ENCODE assay signal across 8 mouse cellular contexts in genomic region chr7:63737725-63738124, GRCm38 (mm10).
DNase-seq lines count a peak whose midpoint lies in the region; ATAC-seq and TF ChIP-seq lines count a peak whose summit lies in the region.
"Had no signal": no experiment of that assay in that cellular context is flagged by ENCODE, and none has a peak within 500 bp of the region (broad histone marks: within the 10 kb centered on the region; RNA-seq: fewer than 3 reads in every experiment).

No protein-coding gene starts in this region.

- H3K36me3 ChIP-seq in hindbrain, embryonic 11.5 days (ENCODE audit: control insufficient read depth, insufficient read depth, low read length), result no peaks in the 10 kb centered on the region
- no peaks in the 10 kb centered on the region for H3K36me3 ChIP-seq in hindbrain, embryonic 12.5 days
- no peaks in the 10 kb centered on the region for H3K36me3 ChIP-seq in testis, adult 2 months (ENCODE audit: control insufficient read depth, insufficient read depth, low read length)
- H3K36me3 ChIP-seq in embryonic facial prominence, embryonic 14.5 days (ENCODE audit: control insufficient read depth, insufficient read depth, low read length), result no peaks in the 10 kb centered on the region
- no peaks in the 10 kb centered on the region for H3K36me3 ChIP-seq in small intestine, adult 2 months (ENCODE audit: control insufficient read depth, insufficient read depth, low read length)

- peak; percentile 19 for DNase-seq in hindbrain, embryonic 11.5 days (ENCODE audit: low spot score)
- no peak for DNase-seq in testis, postnatal 10 days (ENCODE audit: low spot score)
- peak; percentile 5 for DNase-seq in embryonic facial prominence, embryonic 14.5 days (ENCODE audit: low spot score)
- DNase-seq in thymus, postnatal 0 days (ENCODE audit: low spot score), result no peak

- no peak overlapping the region for H3K27ac ChIP-seq in hindbrain, embryonic 11.5 days (ENCODE audit: low read depth, low read length)
- H3K27ac ChIP-seq in hindbrain, embryonic 12.5 days, result no peak overlapping the region
- H3K27ac ChIP-seq in testis, adult 2 months (ENCODE audit: control insufficient read depth, insufficient read depth, low read depth, low read length), result no peak overlapping the region
- H3K27ac ChIP-seq in embryonic facial prominence, embryonic 14.5 days (replicated peaks; ENCODE audit: low read depth, low read length), result no peak overlapping the region
- H3K27ac ChIP-seq in small intestine, adult 2 months (ENCODE audit: insufficient read depth, low read depth, low read length), result no peak overlapping the region

- no peak for TF ChIP-seq POLR2A in testis, adult 2 months (IDR thresholded peaks at IDR 0.05; ENCODE audit: control insufficient read depth, low read depth, low read length)
- no peak for TF ChIP-seq POLR2A in small intestine, adult 2 months (IDR thresholded peaks at IDR 0.05; ENCODE audit: low read depth, low read length)

- H3K4me1 ChIP-seq in hindbrain, embryonic 11.5 days (replicated peaks; ENCODE audit: control insufficient read depth, insufficient read depth, low read length), result no peaks in the 10 kb centered on the region
- H3K4me1 ChIP-seq in hindbrain, embryonic 12.5 days, result no peaks in the 10 kb centered on the region
- no peaks in the 10 kb centered on the region for H3K4me1 ChIP-seq in testis, adult 2 months (ENCODE audit: control insufficient read depth, insufficient read depth, low read length)
- no peaks in the 10 kb centered on the region for H3K4me1 ChIP-seq in embryonic facial prominence, embryonic 14.5 days (ENCODE audit: control insufficient read depth, insufficient read depth, low read length)
- H3K4me1 ChIP-seq in small intestine, adult 2 months (ENCODE audit: control insufficient read depth, insufficient read depth, insufficient read length, low read length), result no peaks in the 10 kb centered on the region
- H3K4me1 ChIP-seq: megakaryocyte, embryonic 14.5 days had no signal

- H3K27me3 ChIP-seq in hindbrain, embryonic 11.5 days (ENCODE audit: control insufficient read depth, insufficient read depth, low read length), result no peaks in the 10 kb centered on the region
- no peaks in the 10 kb centered on the region for H3K27me3 ChIP-seq in hindbrain, embryonic 12.5 days
- no peaks in the 10 kb centered on the region for H3K27me3 ChIP-seq in testis, adult 2 months (ENCODE audit: control insufficient read depth, insufficient read depth, low read length)
- no peaks in the 10 kb centered on the region for H3K27me3 ChIP-seq in embryonic facial prominence, embryonic 14.5 days (replicated peaks; ENCODE audit: control insufficient read depth, insufficient read depth, low read length)
- H3K27me3 ChIP-seq in small intestine, adult 2 months (ENCODE audit: control insufficient read depth, insufficient read depth, low read length), result no peaks in the 10 kb centered on the region

- no peaks in the 10 kb centered on the region for H3K9me3 ChIP-seq in hindbrain, embryonic 11.5 days (ENCODE audit: control insufficient read depth, low read length)
- no peaks in the 10 kb centered on the region for H3K9me3 ChIP-seq in hindbrain, embryonic 12.5 days (replicated peaks)
- H3K9me3 ChIP-seq in embryonic facial prominence, embryonic 14.5 days (ENCODE audit: control insufficient read depth, low read length), result no peaks in the 10 kb centered on the region
- H3K9me3 ChIP-seq: megakaryocyte, embryonic 14.5 days had no signal

- no peak for ATAC-seq in hindbrain, embryonic 11.5 days (ENCODE audit: low FRiP score)
- ATAC-seq in hindbrain, embryonic 12.5 days (ENCODE audit: low FRiP score), result no peak
- no peak for ATAC-seq in embryonic facial prominence, embryonic 14.5 days (ENCODE audit: low read depth)

- peak; percentile 4; the same call in 1 of the 2 replicates for TF ChIP-seq CTCF in testis, adult 2 months (IDR thresholded peaks at IDR 0.05; ENCODE audit: control insufficient read depth, insufficient read depth, insufficient replicate concordance, low read depth, low read length)
- TF ChIP-seq CTCF in small intestine, adult 2 months (IDR thresholded peaks at IDR 0.05; ENCODE audit: extremely low read depth, insufficient read length, insufficient replicate concordance, low read depth, low read length), result peak; percentile 28; the same call in 1 of the 2 replicates

- WGBS in hindbrain, embryonic 11.5 days, result 61% methylated on average over 4 of the region's 4 CpGs
- WGBS in hindbrain, embryonic 12.5 days, result 61% methylated on average over 4 of the region's 4 CpGs
- 54% methylated on average over 4 of the region's 4 CpGs for WGBS in embryonic facial prominence, embryonic 14.5 days
- WGBS in small intestine, adult 2 months, result 51% methylated on average over 4 of the region's 4 CpGs

- H3K4me3 ChIP-seq in hindbrain, embryonic 11.5 days (ENCODE audit: low read depth, low read length), result no peak overlapping the region
- H3K4me3 ChIP-seq in hindbrain, embryonic 12.5 days, result no peak overlapping the region
- H3K4me3 ChIP-seq in testis, adult 2 months (ENCODE audit: control insufficient read depth, low read depth, low read length), result no peak overlapping the region
- no peak overlapping the region for H3K4me3 ChIP-seq in embryonic facial prominence, embryonic 14.5 days (ENCODE audit: low read depth, low read length)
- H3K4me3 ChIP-seq in small intestine, adult 2 months (ENCODE audit: low read depth, low read length), result no peak overlapping the region
- H3K4me3 ChIP-seq: megakaryocyte, embryonic 14.5 days had no signal

- no peak overlapping the region for H3K4me2 ChIP-seq in hindbrain, embryonic 11.5 days (replicated peaks; ENCODE audit: low read depth, low read length)
- no peak overlapping the region for H3K4me2 ChIP-seq in hindbrain, embryonic 12.5 days (replicated peaks)
- no peak overlapping the region for H3K4me2 ChIP-seq in embryonic facial prominence, embryonic 14.5 days (ENCODE audit: low read depth, low read length)

- no peak overlapping the region for H3K9ac ChIP-seq in hindbrain, embryonic 11.5 days (ENCODE audit: low read depth, low read length)
- no peak overlapping the region for H3K9ac ChIP-seq in hindbrain, embryonic 12.5 days
- H3K9ac ChIP-seq in embryonic facial prominence, embryonic 14.5 days (ENCODE audit: low read depth, low read length), result no peak overlapping the region

Comparison
In these comparisons a context has a peak if more than half of its experiments do, and no peak if none do; other contexts are left out.
1. DNase-seq: peak in hindbrain, embryonic 11.5 days (single experiment) and embryonic facial prominence, embryonic 14.5 days (single experiment); none in testis, postnatal 10 days (single experiment) and thymus, postnatal 0 days (single experiment).